Mouse (Mus musculus) neural tube, embryonic 15.5 days (tissue): ENCODE measurements around the gene Rxfp2. TPM values are rescaled to one million over a fixed set of nuclear protein-coding genes. Genes with fewer than 3 reads are reported as not detected.
A peak's percentile ranks its signal among the peaks of the same experiment; 100 is the strongest.

Source experiments
- ATAC-seq: fragments of 200-750 bp; cut with Nextera tagmentation; 2 replicates; pipeline ENCODE4 v1.8.0; 2017; ENCODE audit warnings: mild to moderate bottlenecking, moderate TSS enrichment, moderate library complexity; ENCODE audit not compliant: low FRiP score
- H3K27ac ChIP-seq: fragments of 300-500 bp; sonication (generic); replicated peaks from 2 replicates; pipeline ENCODE4 v1.5.1; 2015; ENCODE audit warnings: mild to moderate bottlenecking, inconsistent platforms
- H3K27me3 ChIP-seq: fragments of 300-500 bp; sonication (generic); replicated peaks from 2 replicates; pipeline ENCODE4 v1.6.1; 2015; ENCODE audit warnings: inconsistent platforms
- H3K36me3 ChIP-seq: fragments of 300-500 bp; sonication (generic); 2 replicates; pipeline ENCODE4 v1.6.1; 2015; ENCODE audit warnings: inconsistent platforms
- H3K4me1 ChIP-seq: fragments of 300-500 bp; sonication (generic); 2 replicates; pipeline ENCODE4 v1.6.1; 2015; ENCODE audit warnings: inconsistent platforms
- H3K4me2 ChIP-seq: fragments of 300-500 bp; sonication (generic); 2 replicates; pipeline ENCODE4 v1.6.1; 2015; ENCODE audit warnings: inconsistent platforms, mild to moderate bottlenecking, moderate library complexity
- H3K4me3 ChIP-seq: fragments of 300-500 bp; sonication (generic); replicated peaks from 2 replicates; pipeline ENCODE4 v1.5.1; 2015; ENCODE audit warnings: mild to moderate bottlenecking, inconsistent platforms
- H3K9ac ChIP-seq: fragments of 300-500 bp; sonication (generic); replicated peaks from 2 replicates; pipeline ENCODE4 v1.6.1; 2015; ENCODE audit warnings: mild to moderate bottlenecking, inconsistent platforms
- H3K9me3 ChIP-seq: fragments of 300-500 bp; sonication (generic); replicated peaks from 2 replicates; pipeline ENCODE4 v1.6.1; 2016; ENCODE audit warnings: inconsistent platforms
- WGBS: fragments of 180-500 bp; shearing (Covaris S2); methylation state at CpG from one replicate; pipeline ENCODE4 v1.1.7; 2015; ENCODE audit warnings: mixed read lengths; 5-methylcytosine and 5-hydroxymethylcytosine counted together
- polyA plus RNA-seq: library from polyadenylated mRNA; unstranded; fragments of >200 nt; fragmentation: Nextera tagmentation; extraction: Ambion mirVana; gene quantifications from 2 replicates; pipeline ENCODE4 v1.2.1, GENCODE M21; 2015

Gene Rxfp2
- polyA plus RNA-seq, 1 experiment from 2014 or later = 0.69 TPM

- Histone ChIP-seq H3K4me1 (peaks cover 9% of the 10 kb centered on the region; the same call in 1 of the 2 replicates), H3K36me3 (no peaks in the 10 kb centered on the region), H3K27me3 (no peaks in the 10 kb centered on the region), H3K4me3 (no peak overlapping the region), H3K9me3 (no peaks in the 10 kb centered on the region), H3K4me2 (no peak overlapping the region), H3K9ac (no peak overlapping the region), H3K27ac (no peak overlapping the region)
- WGBS = 63% methylated on average over 4 of the region's 4 CpGs
- no peak for ATAC-seq
Measured at GRCm38 (mm10) chr5:150021805-150022204, 3.3 kb downstream of the Rxfp2 start.

GRCm38 (mm10) chr5:150022556-150022955, 4.1 kb downstream of the Rxfp2 start:
- no peak for ATAC-seq

GRCm38 (mm10) chr5:150023476-150023875, 5.0 kb downstream of the Rxfp2 start:
- 97% methylated on average over 6 of the region's 6 CpGs for WGBS
- Histone ChIP-seq H3K27ac (no peak overlapping the region), H3K4me2 (no peak overlapping the region), H3K9me3 (no peaks in the 10 kb centered on the region), H3K27me3 (no peaks in the 10 kb centered on the region), H3K4me1 (peaks cover 7% of the 10 kb centered on the region; the same call in 1 of the 2 replicates), H3K4me3 (no peak overlapping the region), H3K36me3 (no peaks in the 10 kb centered on the region), H3K9ac (no peak overlapping the region)
- ATAC-seq = no peak

More at GRCm38 (mm10) chr5:150022556-150022955, 4.1 kb downstream of the Rxfp2 start:
- WGBS = 87% methylated on average over 18 of the region's 18 CpGs
- Histone ChIP-seq H3K27ac (no peak overlapping the region), H3K27me3 (no peaks in the 10 kb centered on the region), H3K4me1 (peaks cover 7% of the 10 kb centered on the region; the same call in 1 of the 2 replicates), H3K4me2 (no peak overlapping the region), H3K4me3 (no peak overlapping the region), H3K9me3 (no peaks in the 10 kb centered on the region), H3K36me3 (no peaks in the 10 kb centered on the region), H3K9ac (no peak overlapping the region)

GRCm38 (mm10) chr5:150024188-150024587, 5.7 kb downstream of the Rxfp2 start:
- H3K4me3 ChIP-seq = no peak overlapping the region
- no peaks in the 10 kb centered on the region for H3K9me3 ChIP-seq
- no peak overlapping the region for H3K4me2 ChIP-seq
- H3K36me3 ChIP-seq = no peaks in the 10 kb centered on the region
- H3K9ac ChIP-seq = no peak overlapping the region
- H3K27me3 ChIP-seq = no peaks in the 10 kb centered on the region
- no peak for ATAC-seq
- peaks cover 7% of the 10 kb centered on the region; the same call in 1 of the 2 replicates for H3K4me1 ChIP-seq
- 80% methylated on average over 2 of the region's 2 CpGs for WGBS
- H3K27ac ChIP-seq = no peak overlapping the region

- Histone ChIP-seq H3K9ac (no peak overlapping the region), H3K4me1 (peaks cover 7% of the 10 kb centered on the region; the same call in 1 of the 2 replicates), H3K9me3 (no peaks in the 10 kb centered on the region), H3K36me3 (no peaks in the 10 kb centered on the region), H3K27me3 (no peaks in the 10 kb centered on the region), H3K4me2 (no peak overlapping the region), H3K4me3 (no peak overlapping the region), H3K27ac (no peak overlapping the region)
- WGBS = 95% methylated on average over 14 of the region's 14 CpGs
- no peak for ATAC-seq
Measured at GRCm38 (mm10) chr5:150024901-150025300, 6.4 kb downstream of the Rxfp2 start.

GRCm38 (mm10) chr5:150025326-150025725, 6.9 kb downstream of the Rxfp2 start:
- peaks cover 7% of the 10 kb centered on the region; the same call in 1 of the 2 replicates for H3K4me1 ChIP-seq
- H3K9me3 ChIP-seq = no peaks in the 10 kb centered on the region
- no peak for ATAC-seq
- H3K27me3 ChIP-seq = no peaks in the 10 kb centered on the region
- no peak overlapping the region for H3K9ac ChIP-seq
- WGBS = 89% methylated on average over 15 of the region's 15 CpGs
- no peak overlapping the region for H3K4me3 ChIP-seq
- no peaks in the 10 kb centered on the region for H3K36me3 ChIP-seq
- no peak overlapping the region for H3K27ac ChIP-seq
- H3K4me2 ChIP-seq = no peak overlapping the region

- no peaks in the 10 kb centered on the region for H3K36me3 ChIP-seq
- 80% methylated on average over 12 of the region's 12 CpGs for WGBS
- 0 out of 2 replicates have a peak, but pooled peaks cover 6% of the 10 kb centered on the region for H3K4me1 ChIP-seq
- no peaks in the 10 kb centered on the region for H3K27me3 ChIP-seq
- no peak overlapping the region for H3K27ac ChIP-seq
- no peak for ATAC-seq
- no peak overlapping the region for H3K9ac ChIP-seq
- H3K4me3 ChIP-seq = no peak overlapping the region
- no peaks in the 10 kb centered on the region for H3K9me3 ChIP-seq
- H3K4me2 ChIP-seq = no peak overlapping the region
Measured at GRCm38 (mm10) chr5:150026509-150027087, 8.1 kb downstream of the Rxfp2 start.

GRCm38 (mm10) chr5:150031201-150031600, 12.7 kb downstream of the Rxfp2 start:
- ATAC-seq = no peak
- Histone ChIP-seq H3K9ac (no peak overlapping the region), H3K4me3 (no peak overlapping the region), H3K36me3 (no peaks in the 10 kb centered on the region), H3K27me3 (no peaks in the 10 kb centered on the region), H3K9me3 (no peaks in the 10 kb centered on the region), H3K4me2 (no peak overlapping the region), H3K4me1 (peaks cover 13% of the 10 kb centered on the region; the same call in 1 of the 2 replicates), H3K27ac (no peak overlapping the region)
- 29% methylated on average over 6 of the region's 6 CpGs for WGBS

GRCm38 (mm10) chr5:150031634-150032033, 13.2 kb downstream of the Rxfp2 start:
- H3K27ac ChIP-seq = no peak overlapping the region
- no peak overlapping the region for H3K9ac ChIP-seq
- WGBS = 88% methylated on average over 3 of the region's 3 CpGs
- H3K4me1 ChIP-seq = peaks cover 13% of the 10 kb centered on the region; the same call in 1 of the 2 replicates
- no peak for ATAC-seq
- no peaks in the 10 kb centered on the region for H3K36me3 ChIP-seq
- H3K27me3 ChIP-seq = no peaks in the 10 kb centered on the region
- H3K4me2 ChIP-seq = no peak overlapping the region
- no peaks in the 10 kb centered on the region for H3K9me3 ChIP-seq
- H3K4me3 ChIP-seq = no peak overlapping the region

GRCm38 (mm10) chr5:150032075-150032492, 13.6 kb downstream of the Rxfp2 start:
- Histone ChIP-seq H3K36me3 (no peaks in the 10 kb centered on the region), H3K9me3 (no peaks in the 10 kb centered on the region), H3K9ac (no peak overlapping the region), H3K27ac (no peak overlapping the region), H3K27me3 (no peaks in the 10 kb centered on the region), H3K4me1 (peaks cover 13% of the 10 kb centered on the region; the same call in 1 of the 2 replicates), H3K4me3 (no peak overlapping the region), H3K4me2 (no peak overlapping the region)
- WGBS = 50% methylated on average over 3 of the region's 3 CpGs
- 0 out of 2 replicates have a peak, but pooled peaks have one; percentile 35 for ATAC-seq

GRCm38 (mm10) chr5:150036286-150036685, 17.8 kb downstream of the Rxfp2 start:
- no peaks in the 10 kb centered on the region for H3K36me3 ChIP-seq
- no peaks in the 10 kb centered on the region for H3K27me3 ChIP-seq
- no peak overlapping the region for H3K9ac ChIP-seq
- 82% methylated on average over 8 of the region's 8 CpGs for WGBS
- no peak overlapping the region for H3K27ac ChIP-seq
- H3K4me2 ChIP-seq = no peak overlapping the region
- peaks cover 10% of the 10 kb centered on the region; the same call in 1 of the 2 replicates for H3K4me1 ChIP-seq
- no peak for ATAC-seq
- no peak overlapping the region for H3K4me3 ChIP-seq
- H3K9me3 ChIP-seq = no peaks in the 10 kb centered on the region

- no peak for ATAC-seq
- no peak overlapping the region for H3K9ac ChIP-seq
- WGBS = 78% methylated on average over 4 of the region's 4 CpGs
- H3K4me3 ChIP-seq = no peak overlapping the region
- no peak overlapping the region for H3K4me2 ChIP-seq
- no peaks in the 10 kb centered on the region for H3K27me3 ChIP-seq
- H3K27ac ChIP-seq = no peak overlapping the region
- H3K9me3 ChIP-seq = no peaks in the 10 kb centered on the region
- H3K4me1 ChIP-seq = peaks cover 4% of the 10 kb centered on the region; the same call in 1 of the 2 replicates
- H3K36me3 ChIP-seq = no peaks in the 10 kb centered on the region
Measured at GRCm38 (mm10) chr5:150036918-150037317, 18.4 kb downstream of the Rxfp2 start.
